Mouse (Mus musculus) frontal cortex, adult (tissue): ENCODE measurements around the gene Nova2.
A peak's percentile ranks its signal among the peaks of the same experiment; 100 is the strongest.

Source experiments
- ATAC-seq: cut with Nextera tagmentation; 2 replicates; pipeline ENCODE4 v1.9.2; 2017; ENCODE audit warnings: mild to moderate bottlenecking, moderate library complexity, mixed read lengths; ENCODE audit not compliant: low TSS enrichment

The Nova2 gene

DNA sequence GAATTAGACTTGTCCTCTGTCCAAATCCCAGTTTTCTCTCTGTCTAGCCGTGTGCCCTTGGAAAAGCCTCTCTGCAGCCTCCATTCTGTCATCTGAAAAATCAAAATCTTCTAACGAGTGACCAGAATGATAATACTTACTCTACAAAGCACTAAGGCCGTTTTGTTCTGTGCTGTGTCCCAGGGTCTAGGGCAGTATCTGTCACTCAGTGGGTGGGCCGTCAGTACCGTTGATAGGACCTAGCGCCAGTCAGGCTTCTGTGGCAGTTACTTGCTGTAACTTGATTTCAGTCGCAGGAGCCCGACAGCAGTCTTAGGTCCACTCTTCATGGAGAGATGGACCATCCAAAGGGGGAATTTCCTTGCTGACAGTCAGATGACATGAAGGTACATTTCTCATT is 1.4 kb upstream of the Nova2 start:
- ATAC-seq, result no peak

GRCm38 (mm10) chr7:18926041-18926790 is 528 bp downstream of the Nova2 start:
- ATAC-seq, result no peak

GRCm38 (mm10) chr7:18926911-18927310 is 1.2 kb downstream of the Nova2 start:
- no peak for ATAC-seq

GRCm38 (mm10) chr7:18927759-18928158 is 2.1 kb downstream of the Nova2 start:
- ATAC-seq, result no peak

GRCm38 (mm10) chr7:18942376-18942775 is 16.7 kb downstream of the Nova2 start:
- peak; percentile 75 for ATAC-seq

DNA sequence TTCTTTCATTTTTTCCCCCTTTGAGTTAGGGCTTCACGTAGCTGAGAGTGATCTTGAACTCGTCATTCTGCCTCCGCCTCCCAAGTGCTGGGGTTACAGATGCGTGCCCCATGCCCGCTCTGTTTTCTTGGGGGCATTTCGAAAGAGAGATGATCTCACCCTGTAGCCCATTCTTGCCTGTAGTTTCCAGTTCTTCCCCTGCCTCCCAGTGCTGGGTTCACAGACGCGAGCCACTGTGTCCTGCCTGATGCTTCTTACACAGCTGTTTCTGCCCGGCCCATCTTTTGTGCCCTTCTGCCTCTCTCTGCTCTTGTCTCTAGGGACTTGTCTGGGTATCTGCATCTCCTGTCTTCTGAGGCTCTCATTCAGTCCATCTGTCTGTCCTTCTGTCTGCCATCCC is 17.1 kb downstream of the Nova2 start:
- ATAC-seq, result no peak

DNA sequence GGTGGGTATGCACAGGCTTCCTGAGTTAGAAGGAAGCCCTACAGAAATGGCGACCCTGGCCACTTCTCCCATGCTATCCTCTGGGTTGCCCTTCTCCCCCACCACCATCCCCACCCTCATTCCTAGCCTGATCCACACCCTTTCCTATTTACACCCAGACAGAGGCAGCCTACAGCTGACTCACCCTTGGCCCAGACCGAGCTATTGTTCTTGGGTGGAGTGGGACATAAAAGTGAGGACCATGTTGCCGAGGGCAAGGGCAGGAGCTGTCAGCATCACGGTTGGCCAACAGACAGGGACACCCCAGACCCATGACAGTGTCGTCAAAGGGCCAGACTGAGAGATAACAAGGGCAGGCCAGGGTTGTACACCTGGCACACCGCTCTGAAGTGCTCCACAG is 22.5 kb downstream of the Nova2 start:
- ATAC-seq, result no peak

- ATAC-seq, result peak; percentile 59
Measured at GRCm38 (mm10) chr7:18949781-18950522, 24.3 kb downstream of the Nova2 start.

DNA sequence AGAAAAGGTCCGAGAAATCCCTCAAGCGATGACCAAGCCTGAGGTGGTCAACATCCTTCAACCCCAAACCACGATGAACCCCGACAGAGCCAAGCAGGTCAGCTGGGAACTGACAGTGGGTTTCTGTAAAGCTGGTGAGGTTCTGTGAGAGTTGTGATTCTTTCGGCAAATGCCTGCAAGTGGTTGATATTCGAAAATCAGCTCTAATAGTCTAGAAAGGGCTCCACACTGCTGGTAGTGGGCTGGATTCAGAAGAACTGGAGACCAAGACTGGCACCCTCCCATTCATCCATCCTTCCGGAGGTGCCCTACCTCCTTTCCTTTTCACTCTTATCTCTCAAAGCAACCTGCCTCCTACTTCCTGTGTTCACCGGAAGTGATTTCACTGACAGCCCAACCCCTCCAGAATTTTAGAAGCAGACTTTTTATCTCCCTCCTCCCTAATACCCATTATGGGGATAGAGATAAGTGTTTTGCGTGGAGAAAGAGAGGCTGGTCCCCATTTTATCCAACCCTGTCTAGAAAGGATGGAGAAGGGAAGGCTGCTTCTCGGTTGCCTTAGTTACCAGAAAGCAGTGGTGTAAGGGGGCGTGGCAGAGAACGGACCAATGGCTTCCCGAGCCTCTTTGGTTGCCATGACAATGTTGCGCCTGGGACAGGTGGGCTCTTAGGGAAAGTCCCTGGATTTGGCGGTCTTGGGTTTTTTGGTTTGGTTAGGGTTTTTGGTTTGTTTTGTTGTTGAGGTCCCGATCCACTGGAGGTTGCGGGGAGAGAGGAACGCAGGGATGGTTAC is 25.0 kb downstream of the Nova2 start:
- ATAC-seq, result no peak

GRCm38 (mm10) chr7:18951397-18951796 is 25.7 kb downstream of the Nova2 start:
- ATAC-seq, result no peak

GRCm38 (mm10) chr7:18957569-18958383 is 32.1 kb downstream of the Nova2 start:
- peak; percentile 48 for ATAC-seq

DNA sequence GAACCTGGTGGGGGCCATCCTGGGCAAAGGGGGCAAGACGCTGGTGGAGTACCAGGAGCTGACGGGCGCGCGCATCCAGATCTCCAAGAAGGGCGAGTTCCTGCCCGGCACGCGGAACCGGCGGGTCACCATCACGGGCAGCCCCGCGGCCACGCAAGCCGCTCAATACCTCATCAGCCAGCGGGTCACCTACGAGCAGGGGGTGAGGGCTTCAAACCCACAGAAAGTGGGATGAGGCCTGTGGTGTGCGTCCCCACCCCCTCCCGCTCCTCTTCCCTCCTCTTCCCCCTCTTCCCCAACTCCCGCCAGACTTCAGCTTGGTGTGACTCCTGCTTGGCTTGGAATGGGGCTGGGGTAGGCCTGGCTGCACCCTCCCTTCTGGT is 32.7 kb downstream of the Nova2 start:
- ATAC-seq, result no peak

DNA sequence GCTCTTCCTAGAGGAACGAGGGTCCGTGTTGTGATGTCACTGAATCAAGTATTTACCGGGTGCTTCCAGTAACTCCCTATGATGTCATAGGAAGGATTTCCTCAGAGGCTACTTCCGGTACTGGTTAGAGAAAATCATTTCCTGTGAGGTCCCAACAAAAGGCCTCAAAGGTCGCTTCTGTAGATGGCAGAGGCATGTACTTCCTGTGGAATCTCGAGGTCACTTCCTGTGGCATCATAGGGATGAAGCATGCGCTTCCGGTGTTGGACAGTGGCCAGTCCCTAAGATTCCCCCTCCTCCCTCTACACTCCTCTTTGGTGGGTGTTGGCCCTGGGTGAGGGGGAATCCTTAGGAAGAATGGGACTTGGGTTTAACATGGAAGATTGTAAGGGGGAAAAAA is 33.8 kb downstream of the Nova2 start:
- ATAC-seq, result no peak

DNA sequence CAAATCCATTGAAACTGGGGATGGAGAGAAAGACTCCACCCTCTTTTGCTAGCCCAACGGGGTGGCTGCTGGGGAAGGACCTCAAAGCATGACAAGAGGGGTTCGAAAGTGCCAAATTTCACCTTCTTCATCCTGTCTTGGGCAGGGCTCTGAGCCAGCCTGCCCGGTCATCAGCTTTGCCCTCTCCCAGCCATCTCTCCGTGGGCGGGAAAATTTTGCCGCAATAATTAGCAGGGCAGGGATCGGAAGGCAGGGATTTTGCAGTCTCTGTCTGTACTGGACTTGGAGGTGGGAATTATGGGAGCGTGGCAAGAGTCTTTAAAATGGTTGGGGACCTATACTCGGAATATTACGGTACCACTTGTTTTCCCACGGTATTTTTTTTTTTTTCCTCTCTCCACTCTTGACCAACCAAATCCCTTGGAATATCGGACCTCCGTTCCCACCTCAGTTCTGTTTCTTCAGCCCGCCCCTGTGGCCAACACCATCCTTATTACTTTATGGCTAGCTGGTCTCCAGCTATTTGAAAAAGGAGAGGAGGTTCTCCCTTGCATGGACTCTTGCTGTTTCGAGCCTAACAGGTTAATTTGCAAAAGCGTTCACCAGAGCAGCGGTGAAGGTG is 36.6 kb downstream of the Nova2 start:
- no peak for ATAC-seq

- no peak for ATAC-seq
Measured at GRCm38 (mm10) chr7:18962795-18963194, 37.1 kb downstream of the Nova2 start.

DNA sequence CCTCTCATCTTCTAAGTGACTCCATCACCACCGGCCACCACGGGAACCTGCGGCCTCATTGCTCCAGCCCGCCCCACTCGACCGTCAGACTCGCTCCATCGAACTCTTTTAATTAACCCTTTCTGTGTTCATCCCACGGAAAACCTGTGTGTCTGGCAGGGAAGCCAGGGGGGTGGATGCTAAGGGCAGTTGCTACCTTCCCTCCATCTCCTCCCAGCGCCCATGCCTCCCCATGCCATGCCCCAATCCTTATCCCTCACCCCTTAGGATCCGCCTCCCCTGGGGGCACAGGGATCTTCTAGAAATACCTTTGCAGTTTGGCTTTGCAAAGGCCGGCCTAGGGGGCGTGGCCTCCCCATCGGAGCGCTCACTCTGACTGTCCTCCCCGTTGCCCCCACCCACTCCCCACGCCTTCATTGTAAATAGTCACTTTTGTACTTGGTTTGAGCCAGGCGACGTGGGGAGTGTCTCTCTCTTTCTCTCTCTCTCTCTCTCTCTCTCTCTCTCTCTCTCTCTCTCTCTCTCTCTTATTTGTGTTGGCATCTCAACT is 37.7 kb downstream of the Nova2 start:
- ATAC-seq, result no peak

DNA sequence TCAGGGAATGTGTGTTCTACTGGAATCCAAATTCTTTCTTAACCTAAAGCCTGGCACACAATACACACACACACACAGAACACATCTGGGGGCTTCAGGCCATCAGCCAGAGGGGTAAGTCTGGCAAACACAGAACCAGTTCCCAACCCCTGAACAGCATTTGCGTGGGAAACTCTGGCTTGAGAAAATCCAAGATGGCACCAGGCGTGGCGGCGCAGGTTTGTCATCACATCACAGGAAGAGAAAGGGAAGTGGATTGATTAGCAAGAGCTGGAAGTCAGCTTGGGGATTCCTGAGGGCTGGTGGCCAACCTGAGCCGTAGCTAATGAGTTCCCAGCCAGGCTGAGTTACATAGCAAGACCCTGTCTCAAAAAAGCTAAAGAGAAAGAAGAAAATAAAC is 39.6 kb downstream of the Nova2 start:
- no peak for ATAC-seq

- peak; percentile 72; the same call in 1 of the 2 replicates for ATAC-seq
Measured at GRCm38 (mm10) chr7:18967603-18968002, 41.9 kb downstream of the Nova2 start.

DNA sequence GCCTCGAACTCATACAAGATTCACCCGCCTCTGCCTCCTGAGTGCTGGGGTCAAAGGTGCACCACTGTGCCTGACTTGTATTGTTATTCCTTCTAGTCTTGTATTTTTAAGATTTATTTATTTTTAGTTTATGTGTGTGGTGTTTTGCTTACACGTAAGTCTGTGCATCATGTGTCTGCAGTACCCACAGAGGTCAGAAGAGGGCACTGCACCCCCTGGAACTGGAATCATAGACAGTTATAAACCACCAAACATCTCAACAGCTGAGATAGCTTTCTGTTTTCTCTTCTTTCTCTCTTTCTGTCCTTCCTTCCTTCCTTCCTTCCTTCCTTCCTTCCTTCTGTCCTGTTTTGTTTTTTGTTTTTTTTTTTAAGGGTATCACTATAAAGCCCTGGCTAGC is 45.3 kb downstream of the Nova2 start:
- ATAC-seq, result no peak

- no peak for ATAC-seq
Measured at GRCm38 (mm10) chr7:18978381-18978780, 52.7 kb downstream of the Nova2 start.

GRCm38 (mm10) chr7:18986503-18986902 is 60.8 kb downstream of the Nova2 start:
- no peak for ATAC-seq
